Mouse (Mus musculus): ENCODE results near the gene Zswim2.
"Not testable (repeated sequence)": the region's sequence is repeated elsewhere in the genome, so short reads cannot be mapped to it uniquely, and the experiment has no call there.

The Zswim2 gene

DNA sequence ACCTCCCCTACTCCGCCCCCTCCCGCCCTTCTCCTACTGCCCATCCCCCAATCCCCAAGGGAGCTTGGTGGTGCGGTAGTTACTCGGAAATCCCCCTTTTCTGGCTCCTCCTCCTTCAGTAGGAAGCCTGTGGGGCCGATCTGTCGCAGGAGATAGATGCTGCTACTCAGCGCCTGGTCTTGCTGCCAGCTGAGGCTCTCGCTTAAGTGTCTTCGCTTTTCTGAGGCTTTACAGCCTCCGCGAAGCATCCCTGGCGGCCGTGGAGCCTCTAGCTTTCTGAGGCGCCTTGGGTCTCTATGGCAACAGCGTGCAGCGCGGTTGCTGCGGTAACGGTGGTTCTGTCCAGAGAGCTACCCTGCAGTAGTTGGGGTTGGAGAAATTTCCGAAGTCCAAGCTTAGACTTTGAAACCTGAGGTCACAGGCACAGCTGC lies at the start of gene Zswim2:
Gene Zswim2, minus strand, starts transcription at position 298 of the 431 bp plus-strand sequence.
- peak; percentile 86 for DNase-seq (ENCODE audit: low read depth, low spot score)

DNA sequence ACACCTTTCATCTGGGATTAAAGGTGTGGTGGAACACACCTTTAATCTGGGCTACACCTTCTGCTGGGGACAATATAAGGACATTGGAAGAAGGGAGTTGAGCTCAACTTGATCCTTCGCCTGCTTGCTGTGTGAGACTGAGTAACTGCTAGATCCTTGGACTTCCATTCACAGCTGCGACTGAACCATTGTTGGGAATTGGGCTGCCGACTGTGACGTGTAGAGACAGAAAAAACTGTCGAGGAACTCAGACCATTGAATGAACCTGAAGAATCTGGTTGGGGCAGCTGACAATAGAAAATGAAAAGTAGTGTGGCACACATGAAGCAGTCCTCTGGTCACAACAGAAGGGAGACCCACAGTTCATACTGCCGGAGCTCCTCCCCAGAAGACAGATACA lies 49.2 kb upstream of the Zswim2 start, which contains the start of gene Gm13691:
Gene Gm13691, plus strand, starts transcription at position 301 of the 400 bp plus-strand sequence.
- not testable (repeated sequence) for DNase-seq (ENCODE audit: low read depth, low spot score)

DNA sequence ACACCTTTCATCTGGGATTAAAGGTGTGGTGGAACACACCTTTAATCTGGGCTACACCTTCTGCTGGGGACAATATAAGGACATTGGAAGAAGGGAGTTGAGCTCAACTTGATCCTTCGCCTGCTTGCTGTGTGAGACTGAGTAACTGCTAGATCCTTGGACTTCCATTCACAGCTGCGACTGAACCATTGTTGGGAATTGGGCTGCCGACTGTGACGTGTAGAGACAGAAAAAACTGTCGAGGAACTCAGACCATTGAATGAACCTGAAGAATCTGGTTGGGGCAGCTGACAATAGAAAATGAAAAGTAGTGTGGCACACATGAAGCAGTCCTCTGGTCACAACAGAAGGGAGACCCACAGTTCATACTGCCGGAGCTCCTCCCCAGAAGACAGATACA lies 43.4 kb upstream of the Zswim2 start, which contains the start of gene Gm13697:
Gene Gm13697, plus strand, starts transcription at position 301 of the 400 bp plus-strand sequence.
- DNase-seq (ENCODE audit: low read depth, low spot score): not testable (repeated sequence)

DNA sequence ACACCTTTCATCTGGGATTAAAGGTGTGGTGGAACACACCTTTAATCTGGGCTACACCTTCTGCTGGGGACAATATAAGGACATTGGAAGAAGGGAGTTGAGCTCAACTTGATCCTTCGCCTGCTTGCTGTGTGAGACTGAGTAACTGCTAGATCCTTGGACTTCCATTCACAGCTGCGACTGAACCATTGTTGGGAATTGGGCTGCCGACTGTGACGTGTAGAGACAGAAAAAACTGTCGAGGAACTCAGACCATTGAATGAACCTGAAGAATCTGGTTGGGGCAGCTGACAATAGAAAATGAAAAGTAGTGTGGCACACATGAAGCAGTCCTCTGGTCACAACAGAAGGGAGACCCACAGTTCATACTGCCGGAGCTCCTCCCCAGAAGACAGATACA lies 37.6 kb upstream of the Zswim2 start, which contains the start of gene Gm13694:
Gene Gm13694, plus strand, starts transcription at position 301 of the 400 bp plus-strand sequence.
- DNase-seq (ENCODE audit: low read depth, low spot score): not testable (repeated sequence)

DNA sequence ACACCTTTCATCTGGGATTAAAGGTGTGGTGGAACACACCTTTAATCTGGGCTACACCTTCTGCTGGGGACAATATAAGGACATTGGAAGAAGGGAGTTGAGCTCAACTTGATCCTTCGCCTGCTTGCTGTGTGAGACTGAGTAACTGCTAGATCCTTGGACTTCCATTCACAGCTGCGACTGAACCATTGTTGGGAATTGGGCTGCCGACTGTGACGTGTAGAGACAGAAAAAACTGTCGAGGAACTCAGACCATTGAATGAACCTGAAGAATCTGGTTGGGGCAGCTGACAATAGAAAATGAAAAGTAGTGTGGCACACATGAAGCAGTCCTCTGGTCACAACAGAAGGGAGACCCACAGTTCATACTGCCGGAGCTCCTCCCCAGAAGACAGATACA lies 31.8 kb upstream of the Zswim2 start, which contains the start of gene Gm13696:
Gene Gm13696, plus strand, starts transcription at position 301 of the 400 bp plus-strand sequence.
- DNase-seq (ENCODE audit: low read depth, low spot score): not testable (repeated sequence)

DNA sequence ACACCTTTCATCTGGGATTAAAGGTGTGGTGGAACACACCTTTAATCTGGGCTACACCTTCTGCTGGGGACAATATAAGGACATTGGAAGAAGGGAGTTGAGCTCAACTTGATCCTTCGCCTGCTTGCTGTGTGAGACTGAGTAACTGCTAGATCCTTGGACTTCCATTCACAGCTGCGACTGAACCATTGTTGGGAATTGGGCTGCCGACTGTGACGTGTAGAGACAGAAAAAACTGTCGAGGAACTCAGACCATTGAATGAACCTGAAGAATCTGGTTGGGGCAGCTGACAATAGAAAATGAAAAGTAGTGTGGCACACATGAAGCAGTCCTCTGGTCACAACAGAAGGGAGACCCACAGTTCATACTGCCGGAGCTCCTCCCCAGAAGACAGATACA lies 26.0 kb upstream of the Zswim2 start, which contains the start of gene Gm13695:
Gene Gm13695, plus strand, starts transcription at position 301 of the 400 bp plus-strand sequence.
- DNase-seq (ENCODE audit: low read depth, low spot score): not testable (repeated sequence)

DNA sequence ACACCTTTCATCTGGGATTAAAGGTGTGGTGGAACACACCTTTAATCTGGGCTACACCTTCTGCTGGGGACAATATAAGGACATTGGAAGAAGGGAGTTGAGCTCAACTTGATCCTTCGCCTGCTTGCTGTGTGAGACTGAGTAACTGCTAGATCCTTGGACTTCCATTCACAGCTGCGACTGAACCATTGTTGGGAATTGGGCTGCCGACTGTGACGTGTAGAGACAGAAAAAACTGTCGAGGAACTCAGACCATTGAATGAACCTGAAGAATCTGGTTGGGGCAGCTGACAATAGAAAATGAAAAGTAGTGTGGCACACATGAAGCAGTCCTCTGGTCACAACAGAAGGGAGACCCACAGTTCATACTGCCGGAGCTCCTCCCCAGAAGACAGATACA lies 20.2 kb upstream of the Zswim2 start, which contains the start of gene Gm13693:
Gene Gm13693, plus strand, starts transcription at position 301 of the 400 bp plus-strand sequence.
- DNase-seq (ENCODE audit: low read depth, low spot score): not testable (repeated sequence)

DNA sequence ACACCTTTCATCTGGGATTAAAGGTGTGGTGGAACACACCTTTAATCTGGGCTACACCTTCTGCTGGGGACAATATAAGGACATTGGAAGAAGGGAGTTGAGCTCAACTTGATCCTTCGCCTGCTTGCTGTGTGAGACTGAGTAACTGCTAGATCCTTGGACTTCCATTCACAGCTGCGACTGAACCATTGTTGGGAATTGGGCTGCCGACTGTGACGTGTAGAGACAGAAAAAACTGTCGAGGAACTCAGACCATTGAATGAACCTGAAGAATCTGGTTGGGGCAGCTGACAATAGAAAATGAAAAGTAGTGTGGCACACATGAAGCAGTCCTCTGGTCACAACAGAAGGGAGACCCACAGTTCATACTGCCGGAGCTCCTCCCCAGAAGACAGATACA lies 14.4 kb upstream of the Zswim2 start, which contains the start of gene Gm13698:
Gene Gm13698, plus strand, starts transcription at position 301 of the 400 bp plus-strand sequence.
- DNase-seq (ENCODE audit: low read depth, low spot score): not testable (repeated sequence)

DNA sequence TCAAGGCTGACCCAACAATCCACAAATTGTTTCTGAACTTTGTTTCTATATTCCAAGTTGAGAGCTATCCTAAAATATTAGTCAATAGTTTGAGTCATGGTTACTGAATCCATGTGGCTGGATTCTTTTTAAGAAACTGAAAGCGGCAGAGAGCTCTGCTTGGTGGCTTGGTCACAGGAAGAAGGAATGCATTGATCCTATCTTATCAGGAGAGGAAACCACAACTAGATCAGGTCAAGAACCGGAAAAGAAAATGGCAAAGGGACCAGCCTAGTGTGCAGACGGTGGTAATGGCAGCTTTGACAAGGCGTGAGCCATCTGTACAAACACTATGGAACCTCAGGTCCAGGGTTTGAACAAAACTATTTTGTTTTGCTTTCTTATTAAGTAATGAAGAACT lies 764 bp upstream of the Zswim2 start:
- no peak for DNase-seq (ENCODE audit: low read depth, low spot score)

DNA sequence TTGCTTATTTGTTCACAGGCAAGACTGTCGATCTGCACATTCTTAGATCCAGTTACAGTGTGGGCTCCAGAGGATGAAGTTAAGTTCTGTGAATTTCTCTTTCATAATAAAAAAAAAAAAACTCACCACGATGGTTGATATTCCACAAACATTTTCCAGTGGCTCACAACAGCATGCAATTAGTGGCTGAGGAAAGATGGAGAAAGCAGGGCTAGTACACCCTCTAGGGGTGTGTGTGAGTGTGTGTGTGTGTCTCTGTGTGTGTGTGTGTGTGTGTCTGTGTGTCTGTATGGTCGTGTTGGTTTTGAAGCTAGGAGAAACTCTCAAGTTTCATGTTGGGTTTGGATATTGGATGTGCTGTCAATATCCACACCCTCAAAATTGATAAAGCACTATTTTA lies 350 bp upstream of the Zswim2 start:
- no peak for DNase-seq (ENCODE audit: low read depth, low spot score)

DNA sequence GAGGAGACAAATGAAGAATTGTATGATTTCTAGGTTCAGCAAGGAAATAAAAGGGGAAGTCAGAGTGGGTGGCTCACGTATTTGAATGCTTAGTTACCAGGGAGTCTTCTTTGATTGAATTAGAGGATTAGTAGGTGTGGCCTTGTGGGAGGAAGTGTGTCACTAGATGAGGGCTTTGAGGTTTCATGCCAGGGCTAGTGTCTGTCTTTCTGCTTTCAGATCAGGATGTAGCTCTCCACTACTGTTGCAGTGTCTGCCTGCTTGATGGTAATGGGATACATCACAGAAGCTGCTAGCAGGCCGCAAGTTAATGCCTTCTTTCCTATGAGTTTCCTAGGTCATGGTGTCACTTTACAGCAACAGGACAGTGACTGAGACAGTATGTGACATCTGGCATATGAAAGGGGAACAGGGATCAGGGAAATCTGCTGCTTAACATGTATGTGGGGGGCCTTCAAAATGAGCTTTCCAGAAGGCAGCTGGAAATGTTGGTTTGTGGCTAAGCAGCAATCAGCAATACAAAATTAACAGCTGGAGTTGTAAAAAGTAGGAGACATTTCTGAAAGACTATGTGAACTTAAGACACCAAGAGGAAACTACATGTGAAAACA lies 11.4 kb downstream of the Zswim2 start:
- peak; percentile 22 for DNase-seq (ENCODE audit: low read depth, low spot score)

DNA sequence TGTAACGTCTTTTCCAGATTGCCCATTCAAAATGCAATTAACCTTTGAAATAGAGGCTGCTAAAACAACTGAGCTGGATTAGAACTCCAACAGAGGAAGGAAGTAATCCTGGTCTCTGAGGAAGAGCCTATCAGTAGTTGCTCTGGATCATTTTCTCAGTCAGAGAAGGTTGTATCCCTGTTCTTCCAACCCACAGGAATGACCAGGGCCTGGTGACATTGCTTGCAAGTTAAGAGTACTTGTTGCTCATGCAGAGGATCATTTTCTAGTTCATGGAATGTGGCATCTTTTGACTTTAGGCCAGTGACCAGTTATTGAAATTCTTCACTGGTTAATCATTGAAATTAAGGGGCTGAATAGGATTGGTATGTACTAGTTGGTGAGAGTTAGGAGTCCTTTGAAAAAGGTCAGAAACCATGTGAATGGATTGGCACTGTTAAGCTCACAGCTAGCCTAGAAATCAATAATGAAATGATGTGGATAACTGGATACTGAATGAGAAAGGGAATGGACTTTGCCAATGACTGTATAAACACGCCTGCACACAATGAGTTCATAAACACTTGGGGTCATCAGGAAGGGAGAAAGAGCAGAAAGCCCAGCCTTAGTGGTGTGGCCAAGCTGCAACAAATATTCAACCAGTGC lies 39.0 kb downstream of the Zswim2 start:
- DNase-seq (ENCODE audit: low read depth, low spot score): no peak

DNA sequence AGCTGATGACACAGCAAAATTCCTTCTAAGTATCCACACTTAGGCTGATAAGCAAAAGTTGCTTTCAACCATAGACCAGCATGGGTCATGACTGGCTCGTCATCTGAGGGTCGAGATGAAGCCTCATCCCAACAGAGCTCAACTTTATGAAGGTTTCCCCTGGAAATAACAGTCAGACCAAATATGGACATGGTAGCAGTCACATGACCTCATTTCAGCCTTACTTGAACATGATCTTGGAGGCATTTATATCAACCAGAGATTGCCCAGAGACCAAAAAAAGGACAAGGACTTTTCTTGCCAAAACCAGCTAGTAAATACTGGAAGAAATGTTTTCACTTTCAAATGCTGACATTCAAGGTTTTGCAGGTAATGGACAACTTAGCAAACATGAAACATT lies 47.3 kb downstream of the Zswim2 start:
- DNase-seq (ENCODE audit: low read depth, low spot score): no peak

DNA sequence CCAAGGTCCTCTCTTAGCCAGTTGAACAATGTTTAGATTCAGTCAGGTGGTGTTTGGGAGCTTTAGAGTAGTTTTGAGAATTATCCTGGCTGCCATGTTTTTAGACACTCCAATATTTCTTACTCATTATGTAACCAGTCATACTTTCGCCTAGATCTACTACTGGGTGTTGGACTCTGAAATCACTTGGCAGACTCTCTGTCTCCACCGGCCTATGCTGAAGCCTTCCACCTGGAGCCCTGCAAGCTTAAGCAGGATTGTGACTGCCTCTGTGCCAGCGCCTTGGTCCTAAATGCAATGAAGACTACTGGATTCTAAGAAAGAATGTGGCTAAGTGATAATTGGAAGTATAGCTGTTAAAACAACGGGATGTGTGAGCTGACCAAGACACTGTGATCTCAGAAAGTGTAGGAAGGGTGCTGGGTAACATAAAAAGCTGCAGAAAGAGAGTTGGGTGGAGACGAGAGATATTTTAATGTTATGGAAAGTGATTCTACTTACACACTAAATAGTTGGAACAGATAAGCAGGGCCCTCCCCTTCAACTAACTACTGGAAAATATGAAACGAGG lies 57.1 kb downstream of the Zswim2 start:
- no peak for DNase-seq (ENCODE audit: low read depth, low spot score)
